Mouse (Mus musculus) 3T3-L1 (cell line): ENCODE results near the gene Grk1.

ENCODE experiments used
- DNase-seq: peaks from one replicate; pipeline ENCODE4 v3.0.0-alpha.2; 2015; ENCODE audit warnings: low read depth, low spot score

Gene Grk1

GRCm38 (mm10) chr8:13428156-13428555 lies 23.3 kb downstream of the Grk1 start:
- no peak for DNase-seq

DNA sequence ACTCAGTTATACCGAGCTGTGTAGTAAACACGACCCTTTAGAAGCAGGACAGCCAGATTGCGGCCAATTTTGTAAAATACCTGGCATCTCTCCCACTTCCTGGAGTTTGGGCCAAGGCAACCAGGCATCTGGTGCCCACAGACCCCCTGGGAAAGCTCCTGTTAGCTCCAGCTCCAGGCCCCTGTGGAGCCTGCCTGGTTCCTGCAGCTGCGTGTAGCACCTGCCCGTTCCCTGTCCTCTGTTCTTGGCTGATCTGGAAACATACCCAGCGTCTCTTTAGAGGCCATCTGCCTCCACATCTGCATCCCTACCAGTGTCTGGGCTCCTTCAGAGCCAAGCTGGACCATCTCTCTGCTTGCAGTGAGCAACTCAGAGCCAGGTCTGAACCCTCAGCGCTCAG lies 25.5 kb downstream of the Grk1 start:
- DNase-seq, result no peak

DNA sequence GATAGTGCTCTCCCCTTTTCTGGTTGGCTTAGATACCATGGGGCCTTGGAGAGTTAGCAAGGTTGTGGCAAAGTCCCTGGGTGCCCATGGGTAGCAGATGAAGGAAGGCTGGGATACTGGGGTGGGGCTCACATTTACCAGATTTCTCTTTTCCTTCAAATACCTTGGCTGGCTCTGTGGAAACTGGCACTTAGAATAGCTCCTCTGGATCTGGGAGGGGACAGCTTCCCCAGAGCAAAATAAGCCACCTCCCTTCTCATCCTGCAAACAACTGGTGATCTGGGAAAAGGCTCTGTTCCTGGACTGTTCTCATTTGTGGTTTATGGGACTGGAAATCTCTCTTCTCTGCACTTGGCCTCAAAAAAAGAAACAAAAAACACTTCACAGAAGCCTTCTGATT lies 26.0 kb downstream of the Grk1 start:
- no peak for DNase-seq

DNA sequence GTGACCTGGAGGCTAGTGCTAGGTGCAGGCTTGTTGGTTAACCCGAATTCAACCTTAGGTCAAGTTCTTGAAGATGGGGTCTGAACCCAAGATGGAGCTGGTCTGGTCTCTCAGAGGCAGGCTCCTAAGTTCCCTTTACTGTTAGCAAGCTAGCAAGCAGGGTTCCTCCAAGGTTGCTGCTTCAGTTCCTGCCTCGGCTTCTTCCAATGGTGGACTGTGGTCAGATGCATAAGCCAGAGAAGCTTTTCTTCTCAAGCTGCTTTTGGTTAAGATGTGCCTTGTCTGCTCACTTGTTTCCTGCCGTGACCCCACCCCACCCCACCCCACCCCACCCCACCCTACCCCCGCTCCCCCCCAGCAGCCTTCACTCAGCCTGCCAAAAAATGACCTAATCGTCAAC lies 28.2 kb downstream of the Grk1 start:
- DNase-seq, result no peak

DNA sequence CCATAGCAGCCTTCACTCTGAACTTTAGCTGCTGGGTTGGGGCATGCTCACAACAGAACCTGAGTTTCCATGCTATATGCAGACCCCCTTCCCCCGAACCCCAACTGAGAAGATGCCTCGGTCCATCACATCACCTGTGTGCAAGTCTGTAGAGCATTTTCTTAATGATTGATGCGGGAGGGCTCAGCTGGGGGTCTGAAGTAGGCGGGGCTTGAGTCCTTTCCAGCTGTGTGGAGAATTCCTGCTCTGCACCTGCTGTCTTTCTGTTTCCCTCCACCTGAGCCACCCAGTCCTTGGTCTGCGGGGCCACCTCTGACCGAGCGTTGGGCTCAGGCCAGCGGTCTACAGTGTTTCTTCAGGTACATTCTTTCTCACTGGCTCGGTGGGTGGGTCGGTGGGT lies 30.0 kb downstream of the Grk1 start, which contains the start of gene Tmem255b:
Gene Tmem255b, plus strand, starts transcription at position 301 of the 400 bp plus-strand sequence.
- DNase-seq, result no peak

- DNase-seq, result no peak
Measured at GRCm38 (mm10) chr8:13436052-13436451, 31.2 kb downstream of the Grk1 start.

GRCm38 (mm10) chr8:13437531-13437930 lies 32.6 kb downstream of the Grk1 start:
- no peak for DNase-seq

DNA sequence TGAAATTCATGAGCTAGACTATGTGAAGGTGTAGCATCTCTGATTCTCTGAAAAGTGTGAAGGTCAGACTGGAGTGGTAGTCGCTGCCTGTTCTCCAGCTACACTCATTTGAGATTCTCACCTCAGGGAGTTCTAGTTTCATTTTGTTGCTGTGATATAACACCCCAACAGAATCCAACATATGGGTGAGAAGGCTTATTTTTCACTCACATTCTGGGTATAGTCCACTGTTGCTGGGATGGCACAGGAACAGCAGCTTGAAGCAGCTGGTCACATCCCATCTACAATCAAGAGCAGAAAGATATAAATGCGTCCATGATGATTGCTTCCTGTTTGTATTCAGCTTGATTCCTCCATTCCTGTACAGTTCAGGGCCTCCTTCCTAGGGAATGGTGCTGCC lies 37.3 kb downstream of the Grk1 start:
- DNase-seq, result no peak

DNA sequence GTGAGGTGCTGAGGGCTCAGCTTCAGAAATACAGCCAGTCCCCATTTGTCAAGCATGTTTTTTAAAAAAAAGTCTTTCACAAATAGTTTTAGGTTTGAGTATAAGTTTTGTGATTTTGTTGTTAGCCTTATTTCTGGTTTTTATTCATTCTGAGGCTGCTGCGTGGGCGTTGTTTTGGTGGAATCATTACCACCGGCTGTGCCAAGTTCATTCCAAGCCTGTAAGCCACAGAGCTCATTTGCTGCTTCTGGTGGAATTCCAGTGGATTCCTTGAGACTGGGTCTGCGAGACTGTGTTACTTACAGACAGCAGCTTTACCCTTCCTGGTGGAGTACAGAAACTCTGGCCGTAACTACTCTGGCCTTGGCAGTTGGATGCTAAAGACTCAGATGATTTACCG lies 41.6 kb downstream of the Grk1 start:
- DNase-seq, result peak; percentile 12

- DNase-seq, result peak; percentile 59
Measured at GRCm38 (mm10) chr8:13448145-13448544, 43.3 kb downstream of the Grk1 start.

DNA sequence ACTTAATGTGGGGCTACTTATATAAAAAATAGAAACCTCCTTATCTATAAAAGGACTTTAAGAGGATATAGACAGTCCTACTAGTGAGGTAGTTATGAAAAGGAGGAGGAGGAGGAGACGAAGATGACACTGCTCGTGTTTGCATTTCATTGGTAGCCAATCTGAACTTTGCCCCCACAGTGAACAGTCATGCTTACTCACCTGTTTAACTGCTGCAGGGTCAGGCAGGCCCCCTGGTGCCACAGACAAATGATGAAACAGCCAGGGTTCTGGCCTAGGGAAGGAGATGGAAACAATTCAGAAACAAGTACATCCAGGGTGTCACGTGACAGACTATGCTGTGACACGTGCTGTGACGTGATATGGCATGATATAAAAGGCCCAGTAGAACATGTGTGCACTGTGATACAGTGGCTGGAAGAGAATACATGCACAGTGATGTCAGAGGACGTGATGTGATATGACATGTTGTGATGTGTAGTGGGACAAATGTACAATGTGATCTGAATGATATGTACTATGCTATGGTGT lies 46.9 kb downstream of the Grk1 start:
- peak; percentile 28 for DNase-seq

GRCm38 (mm10) chr8:13454341-13455113 lies 49.6 kb downstream of the Grk1 start:
- no peak for DNase-seq

GRCm38 (mm10) chr8:13455295-13455694 lies 50.4 kb downstream of the Grk1 start:
- peak; percentile 86 for DNase-seq

- DNase-seq, result no peak
Measured at GRCm38 (mm10) chr8:13459431-13459830, 54.5 kb downstream of the Grk1 start.

- no peak for DNase-seq
Measured at GRCm38 (mm10) chr8:13461085-13461765, 56.3 kb downstream of the Grk1 start.

DNA sequence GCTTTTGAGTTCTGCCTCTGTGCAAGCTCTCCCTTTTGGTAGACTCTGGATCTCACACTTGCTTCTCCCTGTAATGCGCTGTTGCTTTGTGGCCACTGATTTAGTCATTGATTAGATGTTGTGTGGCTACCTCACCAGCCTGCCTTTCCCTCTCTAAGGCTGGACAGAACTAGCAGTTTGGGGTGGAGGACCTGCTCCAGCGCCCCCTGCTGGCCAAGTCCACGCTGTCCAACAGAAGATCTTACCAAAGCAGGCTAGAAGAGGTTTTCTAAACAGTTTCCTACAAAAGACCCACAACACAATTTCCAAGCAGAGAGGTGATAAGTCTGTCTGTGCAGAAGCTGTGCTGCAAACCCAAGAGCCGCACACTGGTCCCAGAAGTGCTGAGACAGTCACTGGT lies 57.0 kb downstream of the Grk1 start:
- DNase-seq, result peak; percentile 74

DNA sequence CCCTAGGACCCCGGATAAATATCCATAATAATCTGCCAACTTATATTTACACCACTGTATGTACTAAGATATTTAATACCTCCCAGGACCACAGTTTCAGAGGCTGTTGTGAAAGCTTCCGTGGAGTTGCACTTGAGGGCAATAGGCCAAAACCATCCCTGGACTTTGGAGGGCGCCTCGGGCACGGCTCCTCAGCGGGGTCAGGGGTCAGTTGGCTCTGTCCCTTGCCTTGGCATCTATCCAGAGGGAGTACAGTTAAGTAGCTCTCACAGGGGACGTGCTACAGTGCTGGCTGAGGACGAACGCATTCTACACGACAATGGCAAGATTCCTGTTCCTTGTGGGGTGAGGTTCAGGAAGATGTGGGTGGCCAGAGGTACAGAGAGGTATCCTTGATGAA lies 57.5 kb downstream of the Grk1 start:
- peak; percentile 24 for DNase-seq

- no peak for DNase-seq
Measured at GRCm38 (mm10) chr8:13465324-13465723, 60.4 kb downstream of the Grk1 start.

- peak; percentile 60 for DNase-seq
Measured at GRCm38 (mm10) chr8:13466989-13467388, 62.1 kb downstream of the Grk1 start.

DNA sequence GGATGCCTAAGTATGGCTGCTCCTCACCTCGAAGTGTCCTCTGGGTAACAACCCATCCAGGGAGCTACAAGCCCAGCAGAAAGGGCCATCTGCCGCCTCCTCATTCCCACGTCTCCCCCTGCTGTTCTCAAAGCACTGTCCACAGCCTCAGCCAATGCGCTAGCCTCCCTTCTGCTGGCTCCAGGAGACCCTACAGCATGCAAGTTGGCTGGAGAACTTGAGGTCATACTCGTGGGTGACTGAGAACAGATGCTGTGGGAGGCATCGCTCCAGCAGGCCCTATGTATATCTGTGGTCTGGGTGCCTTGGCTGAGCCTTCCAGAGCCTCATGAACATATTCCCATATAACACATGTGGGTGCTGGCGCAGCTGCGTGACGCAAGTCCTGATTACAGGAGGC lies 63.9 kb downstream of the Grk1 start:
- DNase-seq, result no peak

GRCm38 (mm10) chr8:13471484-13471883 lies 66.6 kb downstream of the Grk1 start:
- DNase-seq, result no peak
